Mouse (Mus musculus) heart, postnatal 0 days (tissue): ENCODE data around the gene Gm37240.

ENCODE experiments used
- CTCF ChIP-seq: IDR thresholded peaks from 2 replicates; pipeline ENCODE4 v1.5.1; 2016; ENCODE audit warnings: antibody characterized with exemption, control low read depth, low read depth
- EP300 ChIP-seq: IDR thresholded peaks from 2 replicates; pipeline ENCODE4 v1.6.1; 2016; ENCODE audit warnings: antibody characterized with exemption, low read depth

GRCm38 (mm10) chr3:84890983-84891382, 996.3 kb downstream of the Gm37240 start:
- TF ChIP-seq CTCF (no peak), EP300 (no peak)
